Mouse (Mus musculus): ENCODE results near the gene Cend1.

Gene Cend1

DNA sequence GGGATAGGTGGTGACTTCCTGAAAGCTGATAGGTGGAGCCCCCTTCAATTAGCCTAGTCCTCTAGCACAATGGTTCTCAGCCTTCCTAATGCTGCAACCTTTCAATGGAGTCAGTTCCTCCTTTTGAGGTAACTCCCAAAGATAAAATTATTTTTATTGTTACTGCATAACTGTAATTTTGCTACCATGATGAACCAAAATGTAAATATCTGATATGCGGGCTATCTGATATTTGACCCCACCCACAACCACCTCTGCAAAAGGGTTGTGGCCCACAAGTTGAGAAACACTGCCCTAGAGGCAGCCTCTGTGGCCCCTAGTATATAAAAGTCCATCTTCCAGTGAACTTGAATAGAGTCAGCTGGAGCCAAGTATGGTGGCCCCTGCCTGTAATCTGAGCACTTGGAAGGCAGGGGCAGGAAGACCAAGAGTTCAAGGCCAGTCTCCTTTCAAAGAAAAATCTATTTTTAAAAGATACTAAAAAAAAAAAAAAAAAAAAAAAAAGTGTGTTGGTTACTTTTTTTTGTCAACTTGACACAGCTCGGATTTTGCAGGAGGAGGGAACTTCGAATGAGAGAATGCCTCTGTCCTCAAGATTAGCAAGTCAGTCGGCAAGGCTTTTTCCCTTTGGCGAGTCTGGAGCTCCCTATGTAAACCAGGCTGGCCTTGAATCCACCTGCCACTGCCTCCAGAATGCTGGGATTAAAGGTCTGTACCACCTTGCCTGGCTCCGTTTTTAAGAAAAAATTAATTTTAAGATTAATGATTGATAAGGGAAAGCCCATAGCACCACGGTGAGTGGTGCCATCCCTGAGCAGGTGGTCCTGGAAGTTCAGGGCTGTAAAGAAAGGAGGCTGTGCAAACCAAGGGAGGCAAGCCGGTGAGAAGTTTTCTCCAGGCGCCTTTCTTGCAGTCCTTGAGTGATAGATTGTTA is 38.7 kb downstream of the Cend1 start:
- DNase-seq, result no peak

DNA sequence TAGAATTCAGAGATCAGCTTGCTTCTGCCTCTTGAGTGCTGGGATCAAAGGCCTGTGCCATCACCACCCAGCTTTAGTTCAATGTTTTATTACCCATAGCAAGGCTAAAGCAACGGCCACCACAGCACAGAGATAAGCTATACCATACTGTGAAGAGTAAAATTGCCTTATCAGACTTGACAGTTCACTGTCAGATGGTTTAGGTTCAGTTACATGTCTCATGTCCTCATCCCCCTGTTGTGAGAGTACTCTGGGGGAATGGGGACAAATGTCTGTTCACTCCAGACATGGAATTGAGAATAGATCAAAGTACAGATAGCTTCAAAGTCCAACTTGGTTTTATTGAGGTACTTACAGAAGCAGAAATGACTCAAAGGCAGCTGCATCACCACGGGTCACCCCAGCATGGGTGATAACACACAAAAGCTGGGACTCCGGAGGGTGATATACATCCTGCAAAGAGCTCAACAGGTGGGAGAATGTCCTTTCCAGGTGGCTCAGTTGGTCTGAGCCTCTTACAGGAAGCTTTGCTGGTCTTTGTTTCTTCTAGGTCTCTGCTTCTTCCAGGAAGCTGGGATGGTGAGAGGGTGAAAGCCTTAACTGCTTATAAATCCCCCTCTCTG is 40.7 kb downstream of the Cend1 start:
- no peak for DNase-seq

DNA sequence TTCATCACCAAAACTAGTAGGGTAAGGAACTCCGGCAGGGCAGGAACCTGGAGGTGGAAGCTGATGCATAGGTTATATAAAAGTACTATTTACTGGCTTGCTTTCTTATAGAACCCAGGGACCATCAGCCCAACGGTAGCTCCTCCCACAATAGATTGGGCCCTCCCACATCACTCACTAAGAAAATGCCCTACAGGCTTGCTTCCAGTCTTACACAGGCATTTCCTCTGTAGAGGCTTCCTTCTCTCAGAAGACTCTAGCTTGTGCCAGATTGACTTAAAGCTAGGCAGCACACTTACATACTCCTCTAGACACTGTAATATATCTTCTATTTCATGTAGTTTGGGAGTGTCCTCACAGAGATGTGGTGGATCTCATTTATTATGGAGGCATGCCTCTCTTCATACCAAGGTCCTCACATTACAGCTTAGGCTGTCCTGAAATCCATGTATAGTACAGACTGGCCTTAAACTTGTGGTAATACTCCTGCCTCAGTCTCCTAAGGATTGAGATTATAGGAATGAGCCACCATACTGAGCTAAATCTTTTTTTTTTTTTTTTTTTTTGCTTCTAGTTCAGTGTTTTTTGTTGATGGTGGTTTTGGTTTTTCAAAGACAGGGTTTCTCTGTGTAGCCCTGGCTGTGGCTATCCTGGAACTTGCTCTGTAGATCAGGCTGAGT is 41.3 kb downstream of the Cend1 start:
- DNase-seq, result no peak

DNA sequence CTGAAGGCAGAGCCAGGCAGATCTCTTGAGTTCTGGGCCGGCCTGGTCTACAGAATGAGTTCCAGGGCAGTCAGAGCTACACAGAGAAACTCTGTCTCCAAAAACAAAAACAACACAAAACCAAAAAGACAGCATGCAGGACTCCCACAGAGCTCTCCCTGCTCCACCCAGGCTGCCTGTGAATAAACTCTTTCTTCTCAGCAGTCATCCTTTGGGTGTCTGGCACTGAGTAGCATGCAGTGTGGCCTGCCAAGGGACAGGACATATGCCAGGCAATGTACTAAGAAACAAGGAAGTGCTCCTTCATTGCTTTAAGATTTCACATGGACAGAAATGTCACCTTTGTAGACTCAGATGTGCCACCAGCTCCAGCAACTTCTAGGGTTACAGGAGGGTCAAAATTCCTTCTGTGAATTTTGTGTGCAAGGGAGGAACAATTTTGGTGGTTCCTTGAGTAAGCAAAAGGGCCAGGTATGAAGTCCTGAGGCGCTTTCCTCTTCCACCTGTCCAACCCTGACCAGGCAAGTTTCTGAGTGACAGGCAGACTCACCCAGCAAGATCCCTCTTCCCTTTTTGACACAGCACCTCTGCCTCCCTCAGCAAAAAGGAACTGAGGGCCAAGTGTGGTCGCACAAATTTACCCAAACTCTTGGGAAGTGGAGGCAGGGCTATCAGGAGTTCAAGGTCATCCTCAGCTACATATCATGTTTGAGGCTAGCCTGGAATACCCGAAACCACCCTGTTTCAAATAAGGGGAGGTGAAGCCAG is 48.0 kb downstream of the Cend1 start:
- no peak for DNase-seq

DNA sequence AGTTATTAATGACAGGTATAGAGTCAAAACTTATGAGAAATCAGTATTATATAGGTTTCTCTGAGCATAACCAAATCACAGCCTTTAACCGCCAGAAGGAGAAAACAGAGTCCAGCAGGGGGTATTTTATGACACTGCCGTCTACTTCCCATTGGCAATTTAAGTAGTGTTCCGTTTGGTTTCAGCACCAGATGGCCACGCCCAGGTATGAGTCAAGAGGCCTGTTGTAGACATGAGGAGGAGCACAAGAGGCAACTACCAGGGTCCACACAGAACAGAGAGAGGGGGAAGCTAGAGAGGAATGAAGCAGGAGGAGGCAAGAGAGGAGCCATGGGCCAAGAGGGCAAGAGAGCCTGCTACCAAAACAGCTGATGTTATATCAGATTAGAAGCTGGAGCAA is 49.7 kb downstream of the Cend1 start:
- DNase-seq, result no peak

Data from cerebellum, adult 11 months (tissue).